ENCODE assay signal across 8 mouse cellular contexts in genomic region chr8:82402261-82402685, GRCm38 (mm10). TPM values are rescaled to one million over a fixed set of nuclear protein-coding genes. Genes with fewer than 3 reads are reported as not detected.
DNase-seq lines count a peak whose midpoint lies in the region; ATAC-seq and TF ChIP-seq lines count a peak whose summit lies in the region.

No protein-coding gene starts in this region.

- peaks cover 4% of the 10 kb centered on the region; the same call in 1 of the 2 replicates for H3K4me1 ChIP-seq in thymus, adult 2 months (replicated peaks; ENCODE audit: control insufficient read depth, insufficient read depth, low read length)
- peaks cover 23% of the 10 kb centered on the region for H3K4me1 ChIP-seq in kidney, embryonic 15.5 days

- peak overlapping the region; percentile 82 for H3K4me2 ChIP-seq in kidney, embryonic 15.5 days

- H3K9ac ChIP-seq in kidney, embryonic 15.5 days = peak overlapping the region; percentile 37

- no peaks in the 10 kb centered on the region for H3K36me3 ChIP-seq in thymus, adult 2 months (ENCODE audit: control insufficient read depth, insufficient read depth, low read length)
- H3K36me3 ChIP-seq in kidney, embryonic 15.5 days = no peaks in the 10 kb centered on the region

- peak; percentile 7 for DNase-seq in thymus, adult 2 months
- DNase-seq in thymus, postnatal 10 days (ENCODE audit: low spot score in 2 of 2) = no peak
- DNase-seq in embryo, embryonic 11 days = peak; percentile 60
- DNase-seq in heart, adult 9 months (ENCODE audit: low spot score in 2 of 2) = peak; percentile 84
- peak; percentile 41 for DNase-seq in lung, postnatal 25 days (ENCODE audit: low spot score)
- peak; percentile 46 for DNase-seq in skeletal muscle tissue, adult 2 months (ENCODE audit: low read depth, low spot score)
- no peak for DNase-seq in right cerebral cortex, postnatal 14 days

- no peak for TF ChIP-seq POLR2A in thymus, adult 2 months (IDR thresholded peaks at IDR 0.05; ENCODE audit: control insufficient read depth, extremely low read depth, insufficient read depth, low read length, poor library complexity)

- H3K27ac ChIP-seq in thymus, adult 2 months (ENCODE audit: control insufficient read depth, insufficient read depth, low read length) = peak overlapping the region; percentile 27; the same call in 1 of the 2 replicates
- peak overlapping the region; percentile 82 for H3K27ac ChIP-seq in kidney, embryonic 15.5 days

- ATAC-seq in kidney, embryonic 15.5 days (replicated peaks; ENCODE audit: low FRiP score) = peak; percentile 65

- no peak for TF ChIP-seq CTCF in thymus, adult 2 months (IDR thresholded peaks at IDR 0.05; ENCODE audit: borderline replicate concordance, control insufficient read depth, extremely low read depth, insufficient read depth, low read length, poor library complexity)

- no peaks in the 10 kb centered on the region for H3K27me3 ChIP-seq in thymus, adult 2 months (ENCODE audit: control insufficient read depth, insufficient read depth, low read length)
- no peaks in the 10 kb centered on the region for H3K27me3 ChIP-seq in kidney, embryonic 15.5 days

- peak overlapping the region; percentile 41 for H3K4me3 ChIP-seq in thymus, adult 2 months (ENCODE audit: control insufficient read depth, insufficient read depth, low read length)
- H3K4me3 ChIP-seq in kidney, embryonic 15.5 days (replicated peaks) = peak overlapping the region; percentile 55

- under 1% methylated on average over 13 of the region's 13 CpGs for WGBS in thymus, adult 2 months
- under 1% methylated on average over 13 of the region's 13 CpGs for WGBS in kidney, embryonic 15.5 days

- H3K9me3 ChIP-seq in kidney, embryonic 15.5 days (replicated peaks) = no peaks in the 10 kb centered on the region

RNA-seq across cellular contexts. Expression of gene Il15, which starts 0.7 kb away (rescaled TPM):
- polyA plus RNA-seq in thymus, adult 2 months (2012; rRNA removed) = 4.6 and 9.5 TPM in 2 replicates
- 6.4 and 7.5 TPM in 2 replicates for polyA plus RNA-seq in kidney, embryonic 15.5 days (2015; fragmentation: Nextera tagmentation; extraction: Ambion mirVana)

Comparison
In these comparisons a context has a peak if more than half of its experiments do, and no peak if none do; other contexts are left out.
1. DNase-seq: peak in thymus, adult 2 months (single experiment), embryo, embryonic 11 days (single experiment), heart, adult 9 months (2 of 2), lung, postnatal 25 days (single experiment) and skeletal muscle tissue, adult 2 months (single experiment); none in thymus, postnatal 10 days (0 of 2) and right cerebral cortex, postnatal 14 days (single experiment).